Mouse (Mus musculus): ENCODE data around the gene Timm23.
"Not testable (repeated sequence)": the region's sequence is repeated elsewhere in the genome, so short reads cannot be mapped to it uniquely, and the experiment has no call there.

GRCm38 (mm10) chr14:32193557-32193956, 8.1 kb downstream of the Timm23 start:
- not testable (repeated sequence) for TF ChIP-seq GATA1, TAL1 (IDR thresholded peaks at IDR 0.05; ENCODE audit: low read length)

Data from erythroblast, embryonic 14.5 days (primary cell).